Mouse (Mus musculus) neutrophil, adult 5-6 weeks (primary cell): ENCODE results near the gene Gm17018. TPM values are rescaled to one million over a fixed set of nuclear protein-coding genes. Genes with fewer than 3 reads are reported as not detected.
"Not testable (repeated sequence)": the region's sequence is repeated elsewhere in the genome, so short reads cannot be mapped to it uniquely, and the experiment has no call there.

Experiments used
- ATAC-seq: fragments of 151-379, 151-347 bp; 2 replicates; pipeline ENCODE4 v1.8.0; 2017; ENCODE audit warnings: mild to moderate bottlenecking, moderate TSS enrichment; ENCODE audit not compliant: insufficient number of reproducible peaks, poor library complexity, low FRiP score, severe bottlenecking; ENCODE audit errors: extremely low read depth
- total RNA-seq: library from RNA; stranded (forward); fragments of 200-1000 nt; gene quantifications from 2 replicates; pipeline ENCODE4 v1.2.3, GENCODE M21; 2017

Gm17018 gene
- total RNA-seq, 1 experiment from 2014 or later: 12.2 TPM

DNA sequence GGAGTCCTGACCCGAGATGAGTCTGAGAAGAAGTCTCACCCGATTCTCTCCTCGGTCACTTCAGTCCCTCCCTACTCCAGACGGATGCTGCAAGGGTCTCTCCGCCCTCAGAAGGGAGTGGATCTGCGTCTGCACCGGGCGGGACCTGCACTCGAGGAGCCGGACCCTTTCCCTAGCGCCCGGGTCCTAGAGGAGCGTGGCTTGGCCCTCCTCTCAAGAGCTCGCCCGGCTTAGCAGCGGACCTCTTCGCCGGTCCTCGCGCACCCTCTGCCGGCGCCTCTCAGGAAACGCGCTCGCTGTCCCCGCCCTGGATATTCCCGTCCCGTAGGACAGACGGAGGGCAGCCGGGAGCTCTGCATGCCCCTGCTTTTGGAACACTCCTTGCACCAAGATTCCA is 15.5 kb upstream of the Gm17018 start:
- peak; percentile 54 for ATAC-seq

GRCm38 (mm10) chr19:45548196-45548595 is 12.2 kb upstream of the Gm17018 start:
- ATAC-seq: not testable (repeated sequence)

- no peak for ATAC-seq
These were observed 11.1 kb upstream of the Gm17018 start for GRCm38 (mm10) chr19:45549128-45549915.

DNA sequence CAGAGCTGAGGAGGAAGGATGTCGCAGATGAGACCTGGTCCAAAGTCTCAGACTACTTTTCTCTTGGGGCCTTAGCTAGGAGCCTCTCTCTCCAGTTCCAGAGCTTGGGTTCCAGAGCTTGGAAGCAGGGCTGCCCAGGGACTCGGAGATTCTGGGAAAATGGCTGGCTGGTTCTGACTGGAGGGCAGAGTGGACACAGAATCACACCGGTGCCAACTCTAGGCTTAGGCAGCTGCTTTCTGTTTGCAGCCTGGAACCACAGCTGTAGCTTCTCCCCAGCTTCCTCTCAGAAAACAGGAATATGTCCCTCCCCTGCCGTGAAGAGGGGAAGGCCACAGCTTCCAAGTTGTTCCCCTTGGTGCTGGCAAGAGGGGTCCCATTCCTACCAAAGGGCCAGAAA is 10.5 kb upstream of the Gm17018 start:
- no peak for ATAC-seq

GRCm38 (mm10) chr19:45552187-45552586 is 8.2 kb upstream of the Gm17018 start:
- no peak for ATAC-seq

DNA sequence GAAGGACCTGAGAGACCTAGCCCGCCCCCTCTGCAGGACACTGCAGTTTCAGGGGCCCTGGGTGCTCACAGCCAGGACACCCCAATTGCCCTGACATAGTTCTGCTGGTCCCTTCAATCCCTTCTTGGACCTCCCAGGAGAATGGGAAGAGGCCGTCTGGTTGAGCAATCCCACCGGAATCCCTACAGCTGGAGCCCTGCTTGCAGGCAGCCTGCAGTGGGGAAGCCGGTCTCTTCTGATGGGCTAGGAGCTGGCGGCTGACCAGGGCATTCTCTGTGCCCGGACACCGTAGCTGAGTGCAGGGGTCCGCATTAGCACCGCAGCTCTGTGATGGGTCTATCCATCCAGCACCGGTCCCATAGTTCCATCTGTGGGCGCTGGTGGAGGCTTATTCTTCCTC is 6.3 kb upstream of the Gm17018 start:
- ATAC-seq: no peak

DNA sequence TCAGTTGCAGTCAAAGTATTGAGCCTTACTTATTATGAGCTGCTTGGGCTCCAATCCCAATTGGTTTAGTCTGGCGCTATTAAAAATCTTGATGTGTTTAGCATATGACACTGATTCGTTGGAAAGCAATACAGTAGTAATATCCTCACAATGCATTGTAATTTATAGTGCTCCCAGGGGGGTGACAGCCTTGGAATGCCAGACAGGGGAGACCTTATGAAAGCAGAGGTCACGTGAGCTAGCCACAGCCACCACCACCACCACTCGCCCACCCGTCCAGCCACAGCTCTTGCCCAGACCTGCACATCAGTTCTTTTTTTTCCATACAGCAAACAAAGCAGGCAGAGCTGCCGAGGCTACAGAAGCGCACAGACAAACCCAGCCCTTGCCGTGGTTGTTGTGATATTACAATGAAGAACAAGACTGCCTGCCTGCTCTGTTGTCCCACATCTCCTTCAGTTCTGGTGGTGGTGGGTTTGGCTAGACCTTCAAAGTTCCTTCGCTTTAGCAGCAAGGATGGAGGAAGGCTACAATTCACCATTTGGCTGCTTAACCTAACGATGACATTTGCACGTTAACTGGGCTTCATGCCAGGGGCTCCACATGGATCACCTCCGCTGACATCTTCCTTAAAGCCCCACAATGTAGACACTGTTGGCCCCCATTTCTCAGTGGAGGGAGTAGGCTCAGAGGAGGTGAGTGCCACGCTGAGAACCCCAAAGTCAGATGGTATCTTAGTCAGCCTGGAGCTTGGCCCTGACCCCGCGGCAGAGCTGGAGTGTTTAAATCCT is 5.7 kb downstream of the Gm17018 start:
- no peak for ATAC-seq

- ATAC-seq: no peak
These were observed 7.0 kb downstream of the Gm17018 start for GRCm38 (mm10) chr19:45567367-45567766.

DNA sequence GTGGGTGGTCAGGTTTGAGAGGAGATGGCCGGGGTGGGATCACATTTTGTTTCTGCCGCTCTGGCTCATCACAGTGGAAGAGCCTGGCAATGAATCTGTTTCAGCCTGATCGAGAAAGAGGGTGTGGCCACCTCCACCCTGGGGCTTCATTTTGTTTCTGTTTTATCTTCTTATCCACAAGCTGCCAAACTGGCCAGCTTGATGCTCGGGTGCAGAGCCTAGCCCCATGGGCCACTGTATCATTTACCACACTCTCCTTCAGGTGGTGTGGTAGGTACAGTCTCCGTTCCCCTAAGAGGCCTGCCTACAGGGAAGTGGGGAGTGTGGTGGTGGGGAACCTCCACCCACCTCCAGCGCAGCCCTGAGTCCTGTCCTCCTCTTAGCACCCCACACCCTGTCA is 12.6 kb downstream of the Gm17018 start:
- ATAC-seq: no peak

DNA sequence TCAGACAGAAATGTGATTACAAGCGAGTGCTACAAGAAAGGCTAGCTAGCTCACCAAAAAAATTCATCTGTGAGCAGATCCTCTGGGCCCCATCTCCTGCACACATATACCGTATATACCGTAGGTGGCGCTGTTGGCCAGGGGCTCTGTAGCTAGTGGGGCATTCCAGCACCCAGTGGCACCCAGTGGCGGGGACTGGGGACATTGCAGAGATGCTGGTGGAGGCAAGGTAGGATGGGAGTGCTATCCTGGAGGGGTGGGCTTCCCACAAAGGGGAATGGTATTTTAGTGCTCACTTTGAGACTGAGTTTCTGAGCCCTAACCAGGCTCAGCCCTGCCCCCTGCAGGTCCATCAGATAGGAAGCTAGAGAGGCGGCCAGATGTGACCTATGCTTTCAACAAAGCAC is 13.4 kb downstream of the Gm17018 start:
- ATAC-seq: peak; percentile 74

- no peak for ATAC-seq
These were observed 14.0 kb downstream of the Gm17018 start for GRCm38 (mm10) chr19:45574339-45574898.

DNA sequence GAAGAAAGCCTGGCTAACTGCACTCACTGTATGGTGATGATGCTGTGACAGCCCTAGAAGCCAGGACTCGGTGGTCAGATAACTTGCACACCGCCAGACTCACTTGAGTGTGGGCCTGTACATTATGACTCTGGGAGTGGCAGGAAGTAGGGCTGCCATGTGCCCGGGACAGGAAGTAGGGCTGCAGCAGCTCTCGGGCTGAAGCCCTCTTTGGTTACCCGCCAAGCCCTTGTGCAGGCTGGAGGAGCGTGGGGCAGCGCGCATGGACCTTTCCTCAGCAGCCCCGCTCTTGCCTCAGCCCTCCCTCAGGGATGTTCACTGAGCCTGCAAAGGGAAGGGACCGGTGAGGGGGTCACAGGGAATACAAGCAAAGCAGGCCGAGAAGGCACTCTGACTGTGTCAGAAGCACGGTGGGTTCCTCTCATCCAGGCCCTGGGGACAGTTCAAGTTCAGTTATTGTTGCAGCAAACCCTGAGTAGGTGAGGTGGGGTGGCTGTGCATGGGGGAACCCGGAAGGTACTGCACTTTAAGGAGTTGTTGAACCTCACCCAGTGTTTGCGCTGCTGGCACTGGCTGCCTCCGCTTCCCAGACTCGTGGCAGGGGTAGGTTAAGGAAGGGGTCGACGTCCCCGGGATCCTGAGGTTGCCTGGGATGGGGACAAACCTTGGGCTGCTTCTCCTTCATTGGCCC is 14.7 kb downstream of the Gm17018 start:
- peak; percentile 20; the same call in 1 of the 2 replicates for ATAC-seq

DNA sequence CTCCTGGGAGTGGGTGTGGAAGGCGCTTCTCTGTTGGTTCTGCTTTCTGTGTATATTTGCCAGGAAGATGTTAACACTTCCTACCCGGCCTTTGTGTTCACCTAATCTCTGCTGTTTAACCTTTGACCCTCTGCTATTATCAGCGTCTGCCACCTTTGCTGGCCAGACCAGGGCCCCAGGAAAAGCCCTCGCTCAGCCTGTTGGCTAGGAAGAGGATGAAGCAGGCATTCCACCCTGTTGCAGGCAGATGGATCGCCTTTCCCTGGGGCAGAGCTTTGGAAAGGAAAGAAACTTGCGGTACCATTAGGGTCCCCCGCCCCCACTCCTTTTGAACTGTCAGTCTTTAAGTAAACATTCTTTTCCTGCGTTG is 15.2 kb downstream of the Gm17018 start:
- ATAC-seq: no peak

DNA sequence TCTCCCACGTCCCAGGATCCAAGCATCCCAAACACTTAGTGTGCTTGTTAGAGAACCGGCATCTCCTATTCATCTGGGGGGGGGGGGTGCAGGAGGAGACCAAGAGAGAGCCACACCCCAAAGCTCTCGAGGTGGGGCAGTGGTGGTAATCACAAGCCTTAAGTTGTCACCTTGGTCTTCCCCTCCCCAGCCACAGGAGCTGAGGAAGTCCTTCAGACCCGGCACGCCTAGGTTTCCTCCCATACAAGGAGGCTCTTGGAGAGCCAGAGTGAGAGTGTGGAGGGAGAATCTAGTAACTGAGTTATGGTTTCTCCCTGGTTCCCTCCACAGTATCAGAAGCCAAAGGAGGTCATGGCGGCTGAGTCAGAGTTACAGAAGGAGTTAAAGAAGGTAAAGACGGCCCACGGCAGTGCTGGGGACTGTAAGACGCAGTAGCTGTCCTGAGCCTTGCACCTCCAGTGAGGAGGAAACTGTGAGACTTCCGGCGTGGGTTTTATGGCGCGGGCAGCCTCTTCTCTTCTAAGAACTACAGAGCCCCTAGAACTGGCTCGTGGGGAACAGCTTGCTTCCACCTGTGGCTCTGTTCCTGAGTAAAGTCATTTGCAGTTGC is 16.8 kb downstream of the Gm17018 start:
- ATAC-seq: no peak

DNA sequence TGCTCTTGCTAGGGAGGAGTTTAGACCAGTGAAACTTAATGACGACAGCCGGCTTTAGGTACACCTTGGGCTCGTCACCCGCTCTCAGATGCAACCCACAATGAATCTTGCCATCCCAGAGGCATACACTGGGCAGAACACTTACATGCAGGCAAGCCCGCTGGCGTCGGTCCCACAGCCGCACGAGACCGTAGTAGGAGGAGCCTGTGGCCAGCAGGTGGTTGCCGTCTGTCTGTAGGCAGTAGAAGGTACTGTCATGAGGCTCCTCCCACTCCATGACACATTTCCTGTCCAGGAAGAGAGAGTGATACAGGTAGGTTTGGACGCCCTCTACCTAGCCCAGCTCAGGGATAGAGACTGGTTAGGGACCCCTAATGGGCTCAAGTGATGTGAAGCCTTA is 18.6 kb downstream of the Gm17018 start:
- no peak for ATAC-seq

- ATAC-seq: no peak
These were observed 19.0 kb downstream of the Gm17018 start for GRCm38 (mm10) chr19:45579416-45579815.

DNA sequence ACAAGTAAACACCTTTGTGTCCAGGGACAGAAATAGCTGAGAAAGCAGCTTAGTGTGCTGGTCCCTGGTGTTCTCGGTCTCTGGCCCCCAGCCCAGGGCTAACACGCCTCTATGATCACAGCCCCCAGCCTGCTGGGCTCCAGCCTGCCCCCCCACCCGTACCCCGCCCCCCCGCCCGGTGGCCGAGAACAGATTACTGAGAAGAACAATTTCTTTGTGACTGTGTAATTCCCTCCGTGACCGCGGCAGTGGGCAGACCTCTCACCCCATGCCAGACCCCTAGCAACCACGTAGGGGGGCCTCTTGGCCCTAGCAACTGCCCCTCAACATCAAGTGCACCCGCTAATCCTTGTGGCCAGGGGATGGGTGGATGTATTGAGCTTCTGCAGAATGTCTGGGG is 19.8 kb downstream of the Gm17018 start:
- no peak for ATAC-seq

DNA sequence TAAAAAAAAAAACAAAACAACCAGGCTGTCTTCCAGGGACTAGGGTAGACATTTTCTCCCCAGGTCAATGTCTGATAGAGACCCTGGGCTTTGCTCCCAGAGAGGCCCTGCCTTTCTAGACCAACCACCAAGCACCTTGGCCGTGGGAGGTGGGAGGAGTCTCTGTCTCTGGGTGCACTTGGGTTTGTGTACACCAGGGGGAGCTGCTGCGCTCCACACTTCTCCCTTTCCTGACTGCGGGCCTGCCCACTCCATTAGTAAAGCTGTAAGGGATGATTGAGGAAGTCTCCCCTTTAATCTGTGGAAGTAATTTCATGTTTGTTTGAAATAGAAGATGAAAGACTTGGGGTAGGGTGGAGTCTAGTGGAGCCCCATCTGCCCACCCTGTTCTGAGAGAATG is 20.8 kb downstream of the Gm17018 start:
- peak; percentile 32 for ATAC-seq

DNA sequence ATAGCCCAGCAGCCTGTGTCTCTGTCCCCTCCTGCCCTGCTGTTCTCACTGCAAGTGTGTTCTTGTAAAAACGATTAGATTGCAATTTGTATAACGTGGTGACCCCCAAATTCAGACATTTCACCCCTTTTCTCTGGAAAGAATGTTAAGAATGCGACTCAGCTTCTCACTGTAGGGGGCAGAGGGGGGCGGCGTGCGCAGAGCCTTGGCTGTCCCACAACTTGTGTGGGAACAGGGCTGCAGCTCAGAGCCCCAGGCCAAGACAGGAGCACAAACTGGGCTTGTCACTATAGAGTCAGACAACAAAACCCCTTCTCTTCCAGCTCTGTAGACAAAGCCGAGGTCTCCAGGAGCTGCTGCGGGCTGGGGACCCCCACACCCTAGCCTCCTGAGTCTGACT is 21.7 kb downstream of the Gm17018 start:
- ATAC-seq: no peak
